Mouse (Mus musculus) bone marrow, adult 2 months (tissue): Measurements from ENCODE around the gene Grb10. TPM values are rescaled to one million over a fixed set of nuclear protein-coding genes. Genes with fewer than 3 reads are reported as not detected.

ENCODE experiments used
- H3K27ac ChIP-seq: fragments of 200-500 bp; 2 replicates; pipeline ENCODE4 v1.5.1; 2012; ENCODE audit warnings: low read depth, mild to moderate bottlenecking, control low read depth, inconsistent platforms, low read length; ENCODE audit not compliant: control insufficient read depth, poor library complexity, insufficient read depth
- H3K4me1 ChIP-seq: fragments of 200-500 bp; 2 replicates; pipeline ENCODE4 v1.6.1; 2011; ENCODE audit warnings: low read length; ENCODE audit not compliant: control insufficient read depth, insufficient read depth
- H3K4me3 ChIP-seq: fragments of 200-500 bp; replicated peaks from 2 replicates; pipeline ENCODE3; 2011; ENCODE audit warnings: mild to moderate bottlenecking, low read depth, low read length, control low read depth; ENCODE audit not compliant: control insufficient read depth
- CTCF ChIP-seq: fragments of 200-500 bp; IDR thresholded peaks from 2 replicates; pipeline ENCODE4 v1.5.1; 2011; ENCODE audit warnings: low read length, control low read depth; ENCODE audit not compliant: control insufficient read depth, insufficient read depth
- POLR2A ChIP-seq: fragments of 200-500 bp; IDR thresholded peaks from 2 replicates; pipeline ENCODE4 v1.6.1; 2011; ENCODE audit warnings: low read depth, mild to moderate bottlenecking, control low read depth, low read length, borderline replicate concordance; ENCODE audit not compliant: control insufficient read depth
- WGBS: fragments of 180-500 bp; shearing (Covaris S2); methylation state at CpG from one replicate; pipeline ENCODE4 v1.1.7; 2018; 5-methylcytosine and 5-hydroxymethylcytosine counted together
- polyA plus RNA-seq: library from polyadenylated mRNA; stranded (reverse); fragments of >200 nt; gene quantifications from 2 replicates; pipeline ENCODE4 v1.2.4, GENCODE M21; 2011; ENCODE audit warnings: low replicate concordance; ENCODE audit not compliant: missing spikeins, insufficient read depth, insufficient read length

The Grb10 gene
- polyA plus RNA-seq: 3.0 and 17.0 TPM in 2 replicates

- TF ChIP-seq CTCF (no peak), POLR2A (no peak)
- WGBS: 45% methylated on average over 10 of the region's 10 CpGs
- Histone ChIP-seq H3K4me3 (no peak within 1 kb of the TSS), H3K27ac (no peak within 1 kb of the TSS), H3K4me1 (no peaks in the 10 kb centered on the region)
Measured at GRCm38 (mm10) chr11:12038470-12038985, at the start of gene Grb10. Gene Grb10, minus strand, starts transcription at chr11:12038683.

- TF ChIP-seq CTCF (no peak), POLR2A (no peak)
- 73% methylated on average over 3 of the region's 3 CpGs for WGBS
- no peaks in the 10 kb centered on the region for H3K4me1 ChIP-seq
- H3K27ac ChIP-seq: no peak overlapping the region
- no peak overlapping the region for H3K4me3 ChIP-seq
Measured at GRCm38 (mm10) chr11:12081638-12082037, 43.2 kb upstream of the Grb10 start.

GRCm38 (mm10) chr11:12079231-12079630 lies 40.7 kb upstream of the Grb10 start:
- WGBS: 66% methylated on average over 2 of the region's 2 CpGs

GRCm38 (mm10) chr11:12075449-12075848 lies 37.0 kb upstream of the Grb10 start:
- Histone ChIP-seq H3K4me3 (no peak overlapping the region), H3K4me1 (no peaks in the 10 kb centered on the region), H3K27ac (no peak overlapping the region)
- TF ChIP-seq CTCF (no peak), POLR2A (no peak)
- 90% methylated on average over 1 of the region's 1 CpGs for WGBS

More at GRCm38 (mm10) chr11:12079231-12079630, 40.7 kb upstream of the Grb10 start:
- H3K27ac ChIP-seq: no peak overlapping the region
- no peaks in the 10 kb centered on the region for H3K4me1 ChIP-seq
- no peak for TF ChIP-seq POLR2A
- no peak overlapping the region for H3K4me3 ChIP-seq

- TF ChIP-seq POLR2A: no peak
- TF ChIP-seq CTCF: no peak
Measured at GRCm38 (mm10) chr11:12073394-12074226, 35.1 kb upstream of the Grb10 start.

GRCm38 (mm10) chr11:12072322-12072721 lies 33.8 kb upstream of the Grb10 start:
- 47% methylated on average over 3 of the region's 3 CpGs for WGBS
- Histone ChIP-seq H3K4me3 (no peak overlapping the region), H3K27ac (no peak overlapping the region), H3K4me1 (no peaks in the 10 kb centered on the region)
- TF ChIP-seq CTCF: no peak
- no peak for TF ChIP-seq POLR2A

More at GRCm38 (mm10) chr11:12073394-12074226, 35.1 kb upstream of the Grb10 start:
- 77% methylated on average over 6 of the region's 6 CpGs for WGBS
- no peak overlapping the region for H3K27ac ChIP-seq
- no peaks in the 10 kb centered on the region for H3K4me1 ChIP-seq
- no peak overlapping the region for H3K4me3 ChIP-seq

- Histone ChIP-seq H3K4me3 (no peak overlapping the region), H3K27ac (no peak overlapping the region), H3K4me1 (no peaks in the 10 kb centered on the region)
- TF ChIP-seq POLR2A: no peak
- TF ChIP-seq CTCF: no peak
- 58% methylated on average over 4 of the region's 4 CpGs for WGBS
Measured at GRCm38 (mm10) chr11:12059005-12059404, 20.5 kb upstream of the Grb10 start.

GRCm38 (mm10) chr11:12048547-12049327 lies 10.3 kb upstream of the Grb10 start:
- TF ChIP-seq CTCF (no peak), POLR2A (no peak)
- H3K4me1 ChIP-seq: no peaks in the 10 kb centered on the region
- H3K27ac ChIP-seq: no peak overlapping the region
- WGBS: 42% methylated on average over 2 of the region's 2 CpGs
- H3K4me3 ChIP-seq: no peak overlapping the region
